Mouse (Mus musculus): ENCODE data around the gene Wdr70. TPM values are rescaled to one million over a fixed set of nuclear protein-coding genes. Genes with fewer than 3 reads are reported as not detected.

The Wdr70 gene
- polyA plus RNA-seq (2015; fragmentation: Illumina TruSeq; extraction: RNeasy Lipid Tissue Mini Kit (QIAGEN cat#74804); ENCODE audit: low read depth, low replicate concordance), result 47.2 TPM

DNA sequence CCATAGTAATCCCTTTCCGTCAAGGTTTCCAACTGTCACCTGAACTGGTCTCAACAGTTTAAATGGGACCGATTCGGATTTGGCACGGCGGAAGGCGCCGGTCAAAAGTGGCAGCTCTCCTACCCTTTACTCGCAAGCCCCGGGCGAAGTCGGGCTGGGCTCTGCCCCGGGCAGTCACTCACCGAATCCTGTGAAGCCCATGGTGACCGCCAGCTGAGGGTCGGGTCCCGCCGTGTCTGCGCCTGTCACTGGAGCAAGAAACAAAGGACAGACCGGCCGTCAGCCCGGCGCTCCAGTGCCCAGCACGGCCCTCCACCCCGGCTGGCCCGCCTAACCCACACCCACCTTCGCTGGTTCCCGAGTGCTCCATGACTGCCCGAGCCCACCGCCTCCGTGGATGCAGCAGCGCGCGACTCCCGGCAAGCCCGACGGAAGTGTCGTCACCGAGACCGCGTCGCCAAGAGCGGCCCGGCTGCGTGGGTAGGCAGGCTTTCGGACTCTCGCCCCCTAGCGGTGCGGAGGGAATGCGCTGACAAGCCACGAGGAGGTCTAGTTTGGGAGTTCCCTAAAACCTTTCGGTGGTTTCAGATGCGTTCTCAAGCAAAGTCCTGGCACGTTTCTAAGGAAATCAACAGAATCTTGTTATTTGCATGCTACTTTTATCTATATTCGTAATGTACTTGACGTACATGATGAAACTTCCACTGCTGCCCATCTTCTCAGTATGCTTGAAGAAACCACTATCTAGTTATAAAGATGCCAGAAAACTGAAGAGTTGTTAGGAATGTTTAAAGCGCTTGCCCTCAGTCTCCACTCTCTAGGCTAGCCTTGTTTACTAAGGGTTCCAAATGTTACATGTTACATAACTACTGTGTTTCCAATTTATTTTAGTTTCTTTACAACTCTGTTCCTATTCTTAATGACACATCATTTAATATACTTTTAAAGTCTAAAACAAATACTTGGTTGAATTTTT lies at the start of gene Wdr70:
TSS of gene Wdr70 (minus strand) at position 436 of the 976 bp plus-strand sequence.

DNA sequence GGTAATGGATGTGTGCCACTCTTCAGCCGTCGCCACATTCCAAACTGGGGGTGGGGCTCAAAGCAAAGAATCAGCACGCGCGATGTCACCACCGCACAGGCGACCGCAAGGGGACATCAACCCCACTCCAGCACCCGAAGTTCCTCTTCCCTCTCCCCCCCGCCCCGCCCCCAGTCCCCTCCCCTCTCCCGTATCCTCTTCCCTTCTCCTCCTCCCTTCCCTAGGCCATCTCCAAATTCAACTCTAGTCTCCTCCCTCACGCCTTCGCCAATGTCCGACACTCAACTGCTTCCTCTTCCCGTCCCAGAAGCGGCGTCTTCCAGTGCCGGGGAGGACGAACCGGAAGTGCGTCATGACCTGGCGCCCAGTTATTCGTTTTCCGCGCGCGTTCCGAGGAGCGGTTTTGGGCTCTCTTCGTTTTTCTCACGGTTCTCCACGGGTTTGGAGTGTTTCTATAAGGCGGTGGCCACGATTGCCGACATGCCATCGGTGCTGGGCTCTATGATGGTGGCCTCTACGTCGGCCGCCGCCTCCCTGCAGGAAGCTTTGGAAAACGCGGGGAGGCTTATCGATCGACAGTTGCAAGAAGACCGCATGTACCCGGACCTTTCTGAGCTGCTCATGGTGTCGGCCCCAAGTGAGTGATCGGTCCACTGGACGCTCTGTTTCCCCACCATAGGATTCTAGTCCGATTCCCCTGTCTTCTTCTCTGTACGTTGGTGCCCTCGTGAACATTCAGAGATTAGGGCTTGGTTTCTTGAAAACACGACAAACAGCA lies 10.1 kb upstream of the Wdr70 start, which contains the start of gene Nup155:
TSS of gene Nup155 (plus strand) at position 308 of the 778 bp plus-strand sequence.

Other genes with a start within 250 kb of the Wdr70 start
- 11.5 TPM for gene Nup155, start 10.1 kb upstream of the Wdr70 start, polyA plus RNA-seq (2015; fragmentation: Illumina TruSeq; extraction: RNeasy Lipid Tissue Mini Kit (QIAGEN cat#74804); ENCODE audit: low read depth, low replicate concordance)
- gene Cplane1, start 69.9 kb upstream of the Wdr70 start, polyA plus RNA-seq (2015; fragmentation: Illumina TruSeq; extraction: RNeasy Lipid Tissue Mini Kit (QIAGEN cat#74804); ENCODE audit: low read depth, low replicate concordance), result 16.2 TPM